Mouse (Mus musculus): ENCODE results near the gene Egfl6.

The Egfl6 gene
- long read RNA-seq, experiment 1, transcript Egfl6-201 (12 exons, 2,704 nt): major isoform, 5 of 8 reads
- long read RNA-seq, experiment 1, partial matches to known transcripts: 3 of 8 reads
- long read RNA-seq, experiment 1, other reads (novel, unspliced or antisense): 0 of 8 reads
- long read RNA-seq, experiment 2, partial matches to known transcripts: 2 of 6 reads
- long read RNA-seq, experiment 2, other reads (novel, unspliced or antisense): 1 of 6 reads

DNA sequence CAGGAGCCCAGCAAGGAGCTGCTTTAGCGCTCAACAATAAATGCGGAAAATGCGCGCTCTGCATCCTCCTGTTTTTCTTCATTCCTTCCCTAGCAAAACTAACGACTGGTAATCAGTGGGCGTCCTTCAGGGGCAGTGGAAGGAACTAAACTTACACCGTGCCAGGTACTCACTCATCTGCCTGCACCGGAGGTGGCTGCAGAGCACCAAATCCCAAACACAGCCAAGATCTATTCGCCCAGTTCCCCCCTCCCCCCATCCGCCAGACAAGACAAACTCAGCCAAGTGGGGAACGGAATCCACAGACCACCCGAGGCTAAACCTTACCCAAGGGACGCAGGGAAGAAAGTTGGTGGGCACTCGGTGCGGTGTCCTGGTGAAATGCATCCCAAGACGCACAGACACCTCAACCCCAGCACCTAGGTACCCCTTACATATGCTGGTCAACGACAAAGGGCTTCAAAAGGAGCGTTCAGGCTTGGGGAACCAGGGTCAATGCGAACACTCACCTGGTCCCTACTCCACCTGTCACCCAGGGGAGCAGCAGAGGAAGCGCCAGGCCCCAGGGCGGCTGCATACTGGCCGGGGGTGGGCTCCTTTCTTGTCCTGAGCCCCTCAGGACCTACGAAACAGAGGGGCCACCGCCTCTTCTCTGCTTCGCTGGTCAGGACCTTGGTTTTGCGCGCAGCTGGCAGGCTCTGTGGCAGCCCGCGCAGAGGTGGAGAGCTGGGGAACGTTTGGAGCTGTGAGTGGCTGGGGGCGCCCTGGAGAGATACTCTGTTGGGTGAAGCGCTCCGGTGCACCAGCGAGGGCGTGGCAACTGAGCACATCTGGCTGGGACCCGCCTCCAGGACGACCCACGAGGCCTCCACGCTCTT lies at the start of gene Egfl6:
Egfl6 (minus strand) TSS at position 774 of the 878 bp plus-strand sequence.
- intact Hi-C loops (cut with DNase I): no loop called here

DNA sequence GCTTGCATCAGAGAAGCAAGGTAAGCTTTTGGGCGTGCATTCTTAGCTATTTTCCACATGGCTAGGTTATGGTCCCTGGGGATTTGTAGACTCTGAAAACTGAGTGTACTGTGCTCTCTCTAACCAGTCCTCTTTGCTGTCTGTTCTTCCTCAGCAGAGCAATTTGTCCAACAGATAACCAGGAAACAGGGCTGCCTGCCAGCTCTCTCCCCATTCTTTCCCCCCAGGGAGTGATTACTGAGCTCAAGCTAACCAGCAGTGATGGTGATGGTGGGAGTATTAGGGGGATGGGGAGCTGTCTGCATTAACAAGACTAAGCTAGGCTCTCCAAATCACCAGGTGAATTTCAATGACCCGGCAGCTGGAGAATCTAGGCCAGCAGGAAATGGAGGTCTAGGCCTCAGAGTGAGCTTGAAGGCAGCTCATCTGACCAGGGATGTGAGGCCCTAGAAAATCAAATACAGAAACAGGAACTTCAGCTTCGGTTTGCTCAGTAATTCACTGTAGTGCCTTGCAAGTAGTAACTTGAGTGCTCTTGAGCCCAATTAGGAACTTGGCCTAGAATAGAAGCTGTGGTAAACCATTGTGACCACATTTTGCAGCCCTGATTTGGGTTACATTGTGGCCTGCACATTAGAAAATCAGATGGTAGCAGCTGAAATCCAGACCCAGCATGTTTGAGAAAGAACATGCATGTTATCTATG lies 41.5 kb upstream of the Egfl6 start:
- intact Hi-C loops (cut with DNase I): loop anchor here (10.0 kb wide), 1 partner anchor 112 kb away; the partner anchor contains the start of gene Tceanc

DNA sequence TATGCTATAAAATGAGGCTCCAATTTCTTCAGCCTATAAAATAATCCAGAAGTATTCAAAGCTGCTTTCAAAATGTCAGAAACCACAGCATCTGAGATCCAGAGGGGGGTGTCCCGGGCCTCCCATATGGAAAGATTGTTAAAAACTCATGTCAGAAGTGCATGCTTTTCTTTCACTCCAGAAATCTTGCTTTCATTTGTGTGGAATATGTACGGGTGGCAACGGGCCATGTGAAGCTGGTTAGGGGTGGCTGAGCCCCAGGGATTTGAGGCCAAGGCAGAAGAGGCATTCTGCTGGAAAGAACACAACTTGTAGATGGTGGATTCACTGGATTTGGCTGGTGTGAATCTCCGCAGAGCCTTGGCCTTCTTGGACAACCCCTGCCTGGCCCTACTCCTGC lies 40.7 kb upstream of the Egfl6 start:
- intact Hi-C loops (cut with DNase I): loop anchor here (10.0 kb wide), 1 partner anchor 111 kb away; the partner anchor contains the start of gene Tceanc

DNA sequence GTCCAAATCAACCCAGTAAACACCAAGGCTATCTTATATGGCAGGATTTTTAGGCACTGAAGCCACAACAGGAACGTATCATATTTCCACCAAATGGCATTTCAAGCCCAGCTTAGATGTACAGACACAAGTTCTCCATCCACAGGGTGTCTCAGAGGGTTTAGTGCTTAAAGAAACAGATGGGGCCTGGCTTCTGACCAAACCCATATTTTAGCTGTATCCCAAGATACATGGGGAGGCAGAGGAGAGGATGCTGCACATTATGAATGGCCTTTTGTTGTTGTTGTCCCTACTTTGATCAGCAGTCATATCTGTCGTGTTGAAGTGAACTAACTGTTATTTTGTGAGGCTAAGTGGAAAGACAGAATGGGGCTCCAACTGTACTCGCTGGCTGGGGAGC lies 37.7 kb upstream of the Egfl6 start:
- intact Hi-C loops (cut with DNase I): loop anchor here (10.0 kb wide), 1 partner anchor 108 kb away; the partner anchor contains the start of gene Tceanc

DNA sequence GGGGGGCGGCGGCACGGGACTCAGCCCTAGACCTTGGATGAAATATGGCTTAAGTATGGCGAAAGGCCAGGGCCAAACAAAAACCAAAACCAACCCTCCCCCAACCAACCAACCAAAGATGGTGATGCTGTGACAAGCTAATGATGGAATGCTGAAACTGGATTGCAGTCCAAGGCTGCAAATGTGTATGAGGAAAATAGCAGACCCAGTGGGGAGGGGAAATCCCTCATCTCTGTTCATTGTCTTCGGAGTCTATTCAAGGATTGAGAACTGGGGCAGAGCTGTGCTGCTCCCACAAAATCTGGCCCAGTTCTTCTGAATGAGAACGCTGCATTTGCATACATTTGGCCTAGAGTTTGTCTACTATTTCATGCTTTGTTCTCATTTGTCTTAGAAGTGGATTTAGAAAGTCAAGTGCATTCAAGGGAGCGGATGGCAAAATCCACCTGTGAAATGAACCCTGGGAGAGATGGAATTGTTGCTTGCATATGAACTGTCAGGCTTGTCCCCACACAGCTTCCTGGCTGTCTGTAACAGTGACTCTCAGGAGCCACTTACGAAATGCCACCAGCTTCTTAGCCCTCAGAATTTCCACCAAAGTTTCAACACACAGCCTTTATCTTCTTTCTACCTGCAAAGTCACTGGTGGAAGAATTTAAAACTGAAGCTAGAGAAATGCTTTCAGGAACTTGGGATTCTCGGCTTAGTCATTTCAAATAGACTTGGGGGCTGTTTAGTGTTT lies 36.2 kb upstream of the Egfl6 start:
- intact Hi-C loops (cut with DNase I): loop anchor here (10.0 kb wide), 1 partner anchor 107 kb away; the partner anchor contains the start of gene Tceanc

DNA sequence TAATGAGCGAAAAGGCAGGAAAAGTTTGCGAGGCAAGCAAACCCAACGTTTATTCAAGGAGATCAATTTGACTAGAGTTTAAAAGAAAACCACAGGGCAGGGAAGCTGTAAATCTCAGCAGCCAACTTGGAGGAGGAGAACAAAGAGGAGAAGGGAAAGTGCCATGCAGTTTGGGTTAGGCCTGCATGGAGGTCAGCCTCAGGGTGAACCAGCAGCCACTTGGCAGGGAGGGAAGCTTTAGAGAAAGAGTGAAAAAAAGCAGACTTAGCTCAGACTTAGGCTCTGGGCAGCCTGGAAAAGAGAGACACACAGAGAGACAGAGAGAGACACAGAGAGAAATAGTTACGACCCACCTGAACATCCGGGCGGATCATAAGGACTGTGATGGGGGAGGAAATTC lies 35.4 kb upstream of the Egfl6 start:
- intact Hi-C loops (cut with DNase I): loop anchor here (10.0 kb wide), 1 partner anchor 106 kb away; the partner anchor contains the start of gene Tceanc

DNA sequence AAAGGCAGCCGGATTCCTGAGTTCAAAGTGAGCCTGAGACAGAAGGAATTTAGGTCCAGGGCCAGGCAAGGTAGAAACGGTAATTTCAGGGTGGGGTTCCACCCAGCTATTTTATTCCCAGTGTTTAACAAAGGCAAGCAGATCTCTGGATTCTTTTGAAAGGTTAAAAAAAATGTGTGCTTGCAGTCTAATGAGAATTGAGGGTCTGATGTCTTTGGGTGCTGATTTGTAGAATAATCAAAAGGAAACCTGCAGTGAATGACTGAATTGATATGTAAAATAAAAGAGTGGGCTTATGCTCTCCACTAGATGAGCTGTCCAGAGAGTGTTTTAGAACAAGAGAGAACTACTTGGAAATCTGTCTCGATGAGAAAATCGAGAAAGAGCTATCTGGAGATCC lies 33.6 kb upstream of the Egfl6 start:
- intact Hi-C loops (cut with DNase I): no loop called here

DNA sequence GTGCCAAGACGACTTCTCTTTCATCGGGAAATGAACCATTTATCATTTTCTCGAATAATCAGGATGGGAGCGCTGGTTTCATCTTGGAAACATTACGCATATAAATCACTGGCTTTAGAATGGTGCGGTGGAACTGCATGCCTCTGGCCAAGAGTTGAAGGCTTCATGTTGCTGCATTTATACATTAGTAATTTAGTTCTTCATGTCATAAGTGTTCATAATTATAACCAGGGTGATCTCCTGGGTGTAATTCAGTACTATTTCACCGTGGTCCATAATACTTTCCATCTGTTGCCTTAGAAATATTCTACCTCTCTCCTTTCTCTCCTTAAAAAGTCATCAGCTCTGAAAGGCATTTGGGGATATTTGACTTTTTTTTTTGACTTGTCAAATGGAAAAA lies 29.7 kb upstream of the Egfl6 start:
- intact Hi-C loops (cut with DNase I): no loop called here

DNA sequence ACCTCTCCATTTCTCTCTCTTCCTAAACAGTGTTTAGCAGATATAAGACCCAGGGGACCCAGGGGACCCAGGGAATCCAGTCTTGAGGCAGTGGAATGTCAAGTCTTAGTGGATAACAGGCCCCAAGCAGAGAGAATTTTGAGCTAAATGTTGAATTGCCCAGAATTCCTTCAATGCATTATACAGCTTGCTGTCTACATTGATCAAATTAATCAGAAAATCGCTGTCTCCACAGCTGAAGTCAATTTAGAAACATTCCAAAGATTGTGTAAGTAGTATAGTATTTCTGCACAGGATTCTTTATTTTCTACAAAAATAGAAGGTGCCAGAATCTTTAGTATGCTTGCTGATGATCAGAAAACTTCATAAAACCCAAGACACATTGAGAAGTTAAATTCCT lies 9.4 kb downstream of the Egfl6 start:
- intact Hi-C loops (cut with DNase I): no loop called here

DNA sequence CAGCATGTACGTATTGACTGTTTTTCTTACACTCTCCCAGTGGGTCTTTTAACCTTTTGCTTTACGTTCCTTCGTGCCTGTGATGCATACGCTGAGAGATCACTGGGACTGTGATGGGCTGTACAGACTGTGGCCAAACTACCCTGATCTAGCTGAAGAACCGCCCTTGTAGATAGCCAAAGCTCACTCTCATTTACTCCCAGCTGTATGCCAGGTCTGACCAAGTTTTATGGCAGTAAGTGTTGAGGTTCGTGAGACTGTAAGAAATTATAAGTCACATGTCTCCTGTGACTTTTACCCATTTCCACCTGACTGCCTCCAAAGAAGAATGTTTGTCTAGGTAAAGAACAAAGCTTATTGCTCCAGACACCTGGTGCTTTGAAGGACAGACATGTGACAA lies 19.5 kb downstream of the Egfl6 start:
- intact Hi-C loops (cut with DNase I): no loop called here

DNA sequence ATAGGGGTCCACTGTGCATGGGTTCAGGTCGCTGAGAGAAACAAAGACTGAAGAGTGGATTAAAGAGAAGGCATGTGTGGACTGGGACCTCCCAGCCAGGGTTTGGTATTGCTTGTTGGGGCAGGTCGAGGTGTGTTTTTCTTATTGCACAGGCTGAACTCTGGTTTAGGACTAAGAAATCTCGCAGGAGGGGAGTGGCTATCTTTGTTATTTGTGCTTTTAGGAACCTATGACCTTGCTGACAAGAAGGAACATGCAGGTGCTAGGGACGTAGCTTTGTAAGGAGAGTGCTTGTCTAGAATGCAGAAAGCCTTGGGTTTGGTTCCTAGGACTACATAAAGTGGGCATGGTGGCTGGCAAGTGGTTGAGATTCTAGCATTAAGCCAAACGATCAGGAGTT lies 20.1 kb downstream of the Egfl6 start:
- intact Hi-C loops (cut with DNase I): no loop called here

DNA sequence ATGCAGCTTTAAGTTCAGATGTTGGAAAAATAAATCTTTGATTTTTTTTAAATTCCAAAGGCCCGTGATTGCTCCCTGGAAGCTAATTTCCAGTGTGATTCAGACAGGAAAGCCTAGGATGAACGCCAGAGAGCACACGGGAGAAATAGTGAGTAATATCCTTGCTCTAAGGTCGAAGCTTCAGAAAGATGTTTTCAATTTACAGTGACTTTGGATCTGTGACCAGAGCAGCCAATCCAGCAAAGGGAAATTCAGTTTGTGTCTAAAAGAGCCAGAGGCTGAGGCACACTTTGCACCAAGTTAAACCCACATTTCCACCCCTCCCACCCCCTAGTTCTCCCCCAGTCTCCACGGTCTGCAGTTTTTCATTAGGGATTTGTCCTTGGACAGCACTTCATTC lies 20.6 kb downstream of the Egfl6 start:
- intact Hi-C loops (cut with DNase I): no loop called here

DNA sequence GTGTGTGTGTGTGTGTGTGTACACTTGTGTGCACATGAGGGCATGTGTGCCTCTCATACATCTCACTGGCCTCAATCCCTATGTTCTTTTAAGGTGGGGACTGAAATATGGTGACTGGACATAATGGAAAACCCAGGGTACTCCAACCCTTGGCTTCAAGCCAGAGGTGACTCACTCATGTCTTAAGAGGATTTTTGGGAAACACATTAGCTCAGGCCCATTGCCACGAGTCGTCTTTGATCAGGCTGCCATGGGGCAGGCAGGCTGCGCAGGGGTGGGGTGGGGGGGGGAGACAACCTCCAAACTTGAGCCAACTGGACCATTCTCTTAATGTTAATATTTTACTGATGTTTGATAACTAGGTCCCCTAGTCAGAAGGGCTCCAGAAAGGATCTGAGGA lies 26.2 kb downstream of the Egfl6 start:
- intact Hi-C loops (cut with DNase I): no loop called here

DNA sequence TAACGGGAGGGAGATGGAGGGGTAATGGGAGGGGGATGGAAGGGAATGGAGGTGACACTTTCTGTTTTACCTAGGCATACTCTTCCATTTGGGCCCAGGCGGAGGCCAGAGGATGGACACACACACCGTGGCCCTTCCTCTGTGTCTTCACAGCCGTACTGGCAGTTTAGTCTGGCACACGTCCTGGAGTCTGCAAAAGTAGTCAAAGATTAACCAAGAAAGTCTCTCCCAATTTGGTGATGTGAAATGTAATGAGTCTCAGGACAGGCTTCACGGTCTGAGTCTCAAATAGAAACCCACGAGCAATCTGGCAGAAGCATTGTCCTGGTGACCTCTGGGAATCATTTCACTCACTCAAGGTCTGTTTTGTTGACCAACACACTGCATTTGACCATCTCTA lies 33.2 kb downstream of the Egfl6 start:
- intact Hi-C loops (cut with DNase I): no loop called here

DNA sequence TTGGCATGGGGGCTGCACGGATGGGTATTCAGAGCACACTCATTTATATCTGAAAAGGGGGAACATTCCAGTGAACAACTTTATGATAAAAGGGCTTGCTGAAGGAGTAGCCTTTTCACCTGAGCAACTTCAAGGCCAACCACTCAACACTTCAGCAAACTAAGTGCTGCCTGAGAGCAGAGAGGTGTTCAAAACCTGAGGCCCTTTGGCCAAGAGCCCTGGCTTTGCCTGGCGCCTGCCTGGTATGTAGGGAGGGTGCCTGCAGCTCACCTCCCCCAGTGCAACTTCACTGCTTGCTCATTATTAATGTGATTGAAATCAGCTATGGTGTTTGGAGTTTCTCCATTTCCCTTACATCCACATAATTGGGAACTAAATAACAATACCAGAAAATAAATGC lies 39.0 kb downstream of the Egfl6 start:
- intact Hi-C loops (cut with DNase I): no loop called here

DNA sequence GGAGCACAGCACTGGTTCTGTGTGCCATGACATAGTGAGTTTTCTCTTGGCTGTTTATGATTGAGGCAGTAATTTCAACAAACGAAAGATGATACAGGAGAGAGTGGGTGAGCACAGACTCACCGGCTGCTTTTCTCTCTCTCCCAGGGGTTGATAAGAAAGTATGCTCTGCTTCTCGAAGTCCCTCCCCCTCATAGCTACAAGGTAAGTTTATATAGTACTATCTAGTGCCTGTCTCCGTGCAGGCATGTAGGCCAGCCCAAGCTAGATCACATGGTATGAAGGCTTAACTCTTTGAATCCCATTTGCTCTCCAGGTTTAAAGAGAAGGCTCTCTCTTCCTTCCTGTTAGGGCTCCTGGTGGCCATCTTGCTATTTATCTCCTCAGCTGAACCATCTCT lies 50.4 kb downstream of the Egfl6 start:
- intact Hi-C loops (cut with DNase I): no loop called here

DNA sequence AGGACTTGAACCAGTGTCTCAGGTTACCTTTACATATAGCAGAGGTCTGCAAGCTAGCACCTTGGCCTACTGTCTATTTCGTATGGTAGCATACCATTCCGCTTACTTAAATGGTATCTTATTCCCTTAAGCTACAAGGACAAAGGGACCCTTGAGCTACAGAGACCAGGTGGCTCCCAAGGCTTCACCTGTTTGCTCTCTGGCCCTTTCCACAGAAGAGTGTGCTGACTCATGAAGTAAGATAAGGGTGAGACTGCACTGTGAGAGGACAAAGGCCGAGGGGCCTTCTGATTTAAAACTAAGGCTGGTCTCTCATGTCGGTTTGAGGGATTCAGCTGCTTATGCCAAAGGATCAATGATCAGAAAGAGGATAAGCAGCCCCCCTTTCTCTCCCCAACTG lies 52.1 kb downstream of the Egfl6 start:
- intact Hi-C loops (cut with DNase I): no loop called here

DNA sequence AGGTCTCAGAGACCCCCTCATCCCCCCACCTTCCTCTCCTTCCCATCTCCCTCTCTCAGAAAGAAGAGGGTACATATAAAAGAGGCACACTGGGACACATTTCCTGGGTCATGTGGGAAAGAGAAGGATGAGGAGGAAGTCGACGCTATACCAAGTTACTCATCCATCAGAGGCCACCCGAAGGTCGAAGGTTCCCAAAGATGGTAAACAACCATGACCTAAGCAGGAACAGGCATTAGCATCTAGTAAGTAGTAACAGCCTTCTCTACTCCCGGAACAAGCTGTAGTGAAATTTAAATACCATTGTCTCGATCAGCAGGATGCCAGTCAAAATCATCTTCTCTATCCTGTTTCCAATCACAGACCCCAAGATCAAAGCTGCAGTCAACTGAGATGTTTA lies 53.8 kb downstream of the Egfl6 start:
- intact Hi-C loops (cut with DNase I): no loop called here

DNA sequence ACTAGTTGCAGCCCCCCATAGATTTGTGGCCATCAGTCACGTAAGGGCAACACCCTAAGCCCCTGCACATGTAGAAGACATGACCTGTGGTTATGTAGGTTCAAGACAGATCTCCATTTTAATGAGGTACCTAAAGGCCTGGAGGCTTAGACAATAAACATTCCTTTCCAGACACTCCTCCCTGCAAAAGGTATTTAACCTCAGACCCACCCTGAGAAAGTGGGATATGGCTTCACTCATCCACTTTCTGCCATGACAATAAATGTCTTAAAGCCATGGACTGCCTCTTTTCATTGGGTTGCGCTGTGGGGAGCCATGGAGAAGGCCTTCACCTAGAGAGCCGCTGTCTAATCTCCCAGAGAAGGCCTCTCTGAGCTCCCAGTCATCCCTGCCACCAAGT lies 57.4 kb downstream of the Egfl6 start:
- intact Hi-C loops (cut with DNase I): no loop called here

DNA sequence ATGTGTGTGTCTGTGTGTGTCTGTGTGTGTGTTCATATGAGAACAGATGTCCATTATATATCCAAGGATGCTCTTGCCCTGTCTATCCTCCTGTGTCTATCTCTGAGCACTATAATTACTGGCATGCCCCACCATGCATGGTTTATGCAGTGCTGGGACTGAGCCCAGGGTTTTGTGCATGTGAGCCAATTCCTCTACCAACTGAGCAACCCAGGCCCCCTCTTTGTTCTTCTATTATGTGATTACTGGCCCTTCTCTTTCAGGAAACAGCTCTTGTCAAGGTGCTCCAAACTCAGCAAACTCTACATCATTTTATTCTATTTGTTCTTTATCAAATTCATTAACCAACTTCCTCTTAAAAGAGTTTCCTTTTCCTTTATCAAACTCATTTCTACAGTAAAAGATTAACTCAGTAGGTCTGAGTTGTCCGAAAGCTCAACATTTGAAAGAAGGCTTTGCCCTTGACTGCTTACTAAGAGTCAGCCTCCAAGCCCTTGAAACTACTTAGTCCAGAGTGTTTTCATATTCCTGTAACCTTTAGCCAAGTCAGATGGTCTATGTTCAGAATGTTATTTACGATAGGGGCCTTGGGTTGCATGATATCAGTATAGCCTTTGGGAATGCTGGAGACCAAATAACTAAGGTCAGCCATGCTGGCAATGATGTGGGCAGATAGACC lies 59.7 kb downstream of the Egfl6 start:
- intact Hi-C loops (cut with DNase I): no loop called here

DNA sequence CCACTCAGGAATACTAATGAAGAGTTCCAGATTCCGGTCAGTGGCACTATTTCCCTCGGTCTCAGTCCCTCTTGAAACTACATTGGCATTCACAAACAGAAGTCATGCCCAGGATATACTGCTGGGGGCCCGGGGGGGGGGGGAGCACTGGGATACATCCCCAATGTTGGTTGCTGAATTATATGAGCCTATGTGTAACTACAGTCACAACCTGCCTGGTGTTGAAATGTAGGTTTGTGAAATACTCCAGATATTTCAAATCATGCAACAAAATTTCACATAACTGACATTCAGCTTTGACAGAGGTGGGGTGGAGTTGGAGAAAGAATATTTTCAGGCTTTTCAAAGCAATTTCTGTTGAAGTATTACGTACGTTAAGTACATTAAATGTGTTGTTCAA lies 64.7 kb downstream of the Egfl6 start:
- intact Hi-C loops (cut with DNase I): no loop called here

All from adrenal gland (tissue).